Mouse (Mus musculus) neutrophil, adult 59 days (primary cell): ENCODE results near the gene Ccdc189. TPM values are rescaled to one million over a fixed set of nuclear protein-coding genes. Genes with fewer than 3 reads are reported as not detected.

Experiments
- total RNA-seq, 2 experiments: library from RNA; stranded (reverse); gene quantifications; 1 replicate in 1 of 2; 2 replicates in 1 of 2; pipeline ENCODE4 v1.2.4; 2023

Gene Ccdc189
- total RNA-seq = 10 to 100 TPM; 16.7 to 19.2 TPM

DNA sequence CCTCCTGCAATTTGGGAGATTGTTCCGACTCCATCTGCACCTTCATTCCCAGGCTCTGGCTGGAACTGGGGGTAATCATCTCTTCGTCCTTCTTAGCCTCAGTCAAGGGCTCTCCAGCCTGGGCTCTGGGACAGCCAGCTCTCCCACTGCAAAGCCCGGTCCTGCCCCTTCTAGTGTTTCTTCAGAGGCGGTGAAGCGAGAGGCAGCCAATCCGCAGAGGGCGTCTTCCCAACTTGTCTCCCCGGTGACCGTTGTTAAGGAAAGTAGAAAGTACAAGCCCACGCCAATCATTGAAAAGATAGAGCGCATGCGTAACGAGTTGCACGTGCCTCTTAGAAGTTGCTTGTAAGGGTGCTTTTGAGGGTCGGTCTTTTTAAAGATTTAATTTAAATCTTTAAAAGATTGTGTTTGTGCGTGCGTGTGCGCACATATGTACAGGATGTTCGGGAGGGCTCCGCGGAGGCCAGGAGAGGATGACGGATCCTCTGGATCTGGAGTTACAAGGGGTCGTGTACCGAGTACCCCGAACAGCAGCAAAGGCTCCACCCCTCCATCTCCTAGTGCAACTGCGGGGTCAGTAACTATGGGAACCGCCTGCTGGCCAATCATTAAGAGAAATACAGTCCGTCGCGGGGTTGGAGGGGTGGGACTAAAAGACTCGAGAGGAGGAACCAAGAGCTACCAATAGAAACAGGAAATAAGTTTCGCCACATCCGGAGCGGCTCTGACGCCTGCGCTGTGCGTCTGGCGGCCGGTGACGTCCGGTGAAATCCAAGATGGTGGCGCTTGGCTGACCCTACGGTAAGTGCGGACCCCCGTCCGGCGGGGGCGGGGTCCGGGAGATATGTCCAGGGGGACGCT is at the start of gene Ccdc189, which contains the start of gene Rnf40:
Gene Ccdc189 (minus strand): TSS at position 585 of the 861 bp plus-strand sequence.
Gene Rnf40 (plus strand): TSS at position 757 of the 861 bp plus-strand sequence.

DNA sequence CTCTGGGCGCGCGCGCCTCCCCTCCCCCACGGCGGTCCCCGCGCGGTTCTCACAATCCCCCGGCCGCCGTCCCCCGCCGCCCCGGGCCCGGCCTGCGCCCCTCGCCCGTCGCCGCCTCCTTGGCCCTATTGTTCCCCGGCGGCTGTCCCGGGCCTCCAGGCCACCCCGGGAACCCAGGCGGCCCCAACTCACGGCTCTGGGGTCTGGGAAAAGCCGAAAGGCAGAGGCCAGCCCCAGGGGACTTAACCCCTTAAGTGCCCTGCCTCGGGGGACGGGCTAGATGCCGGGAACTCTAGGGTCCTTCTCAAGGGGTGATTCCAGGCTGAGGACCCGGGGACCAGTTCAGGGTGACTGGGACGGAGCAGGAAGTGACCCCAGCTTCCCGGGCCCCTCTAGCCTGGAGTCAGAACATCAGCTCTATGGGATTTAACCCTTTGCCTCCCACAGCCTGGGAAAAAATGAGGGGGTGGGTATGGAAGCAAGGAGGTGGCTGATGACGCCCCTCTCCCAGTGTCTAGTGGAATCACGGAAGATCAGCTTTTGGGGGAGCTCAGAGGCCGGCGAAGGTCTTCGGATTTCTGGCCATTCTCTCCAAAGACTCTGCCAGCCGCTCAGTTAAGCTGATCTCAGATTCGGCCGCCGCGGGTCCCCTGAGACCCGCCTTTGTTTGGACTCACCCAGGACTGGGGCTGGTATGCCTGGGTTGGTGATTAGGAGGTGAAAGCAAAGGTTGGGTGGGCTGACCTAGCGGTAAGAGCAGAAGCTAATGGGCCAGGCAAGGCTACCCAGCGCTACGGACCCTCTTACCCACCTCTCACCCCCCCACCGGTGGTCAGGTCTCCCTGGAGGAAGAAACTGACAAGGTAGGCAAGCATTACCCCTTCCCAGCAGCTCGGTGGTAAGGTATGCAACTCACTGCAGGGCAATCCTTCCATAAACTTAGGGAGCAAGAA is 26.8 kb upstream of the Ccdc189 start, which contains the start of gene Zfp629:
Gene Zfp629 (minus strand): TSS at position 907 of the 953 bp plus-strand sequence.

GRCm38 (mm10) chr7:127572895-127573471 is 15.4 kb downstream of the Ccdc189 start, which contains the start of gene Phkg2:
Gene Phkg2 (plus strand): TSS chr7:127573340.

GRCm38 (mm10) chr7:127561340-127561858 is 27.0 kb downstream of the Ccdc189 start, which contains the start of gene Tmem265:
Gene Tmem265 (plus strand): TSS chr7:127561390.

Other genes with a start within 250 kb of the Ccdc189 start
- gene Zfp768, start 243.0 kb downstream of the Ccdc189 start, total RNA-seq = 1 to 10 TPM; 7.0 to 9.0 TPM
- 1 to 10 TPM; 6.7 to 6.8 TPM for gene Zfp747, start 212.5 kb downstream of the Ccdc189 start, total RNA-seq
- gene 9130019O22Rik, start 201.4 kb downstream of the Ccdc189 start, total RNA-seq = 1 to 10 TPM; 1.1 to 3.0 TPM
- 1 to 10 TPM; 1.7 to 2.0 TPM for gene E430018J23Rik, start 195.0 kb downstream of the Ccdc189 start, total RNA-seq
- 1 to 10 TPM; 3.0 to 3.9 TPM for gene Zfp764, start 181.8 kb downstream of the Ccdc189 start, total RNA-seq
- gene Zfp688, start 166.5 kb downstream of the Ccdc189 start, total RNA-seq = 10 to 100 TPM; 11.8 to 13.5 TPM
- gene Zfp689, start 139.4 kb downstream of the Ccdc189 start, total RNA-seq = 1 to 10 TPM; 1.4 to 3.0 TPM
- gene Prr14, start 129.0 kb downstream of the Ccdc189 start, total RNA-seq = 100 to 1,000 TPM; 127 to 135 TPM
- gene Fbrs, start 109.4 kb downstream of the Ccdc189 start, total RNA-seq = 100 to 1,000 TPM; 244 to 257 TPM
- gene Srcap, start 76.6 kb downstream of the Ccdc189 start, total RNA-seq = 10 to 100 TPM; 74.2 to 78.1 TPM
- gene Gm42715, start 69.0 kb downstream of the Ccdc189 start, total RNA-seq = 10 to 100 TPM; 20.3 to 21.7 TPM
- not detected for gene Tmem265, start 27.2 kb downstream of the Ccdc189 start, total RNA-seq
- gene Phkg2, start 15.3 kb downstream of the Ccdc189 start, total RNA-seq = 100 to 1,000 TPM; 104 to 116 TPM
- gene Rnf40, start 172 bp upstream of the Ccdc189 start, total RNA-seq = 100 to 1,000 TPM; 158 to 167 TPM
- 1 to 10 TPM; 2.3 to 5.2 TPM for gene Zfp629, start 27.2 kb upstream of the Ccdc189 start, total RNA-seq
- gene Bcl7c, start 120.3 kb upstream of the Ccdc189 start, total RNA-seq = 10 to 100 TPM; 34.8 to 46.5 TPM
- gene Ctf1, start 124.1 kb upstream of the Ccdc189 start, total RNA-seq = not detected
- not detected for gene Ctf2, start 143.6 kb upstream of the Ccdc189 start, total RNA-seq
- 1 to 10 TPM; 6.0 to 7.0 TPM for gene Fbxl19, start 155.9 kb upstream of the Ccdc189 start, total RNA-seq
- gene Orai3, start 181.2 kb upstream of the Ccdc189 start, total RNA-seq = 10 to 100 TPM; 27.2 to 29.1 TPM
- gene Setd1a, start 188.1 kb upstream of the Ccdc189 start, total RNA-seq = 10 to 100 TPM; 30.9 to 31.9 TPM
- under 1 TPM in 1 of 2 experiments, not detected in 1; 0.84 TPM for gene Gm49388, start 197.0 kb upstream of the Ccdc189 start, total RNA-seq
- 10 to 100 TPM; 12.8 to 15.1 TPM for gene Hsd3b7, start 212.0 kb upstream of the Ccdc189 start, total RNA-seq
- gene Stx4a, start 235.7 kb upstream of the Ccdc189 start, total RNA-seq = 10 to 100 TPM; 61.0 to 71.1 TPM
- gene Stx1b, start 236.0 kb upstream of the Ccdc189 start, total RNA-seq = not detected